Mouse (Mus musculus): ENCODE results near the gene Inhbc. TPM values are rescaled to one million over a fixed set of nuclear protein-coding genes. Genes with fewer than 3 reads are reported as not detected.

Inhbc gene
- total and polyA plus RNA-seq, 3 experiments, result not detected

DNA sequence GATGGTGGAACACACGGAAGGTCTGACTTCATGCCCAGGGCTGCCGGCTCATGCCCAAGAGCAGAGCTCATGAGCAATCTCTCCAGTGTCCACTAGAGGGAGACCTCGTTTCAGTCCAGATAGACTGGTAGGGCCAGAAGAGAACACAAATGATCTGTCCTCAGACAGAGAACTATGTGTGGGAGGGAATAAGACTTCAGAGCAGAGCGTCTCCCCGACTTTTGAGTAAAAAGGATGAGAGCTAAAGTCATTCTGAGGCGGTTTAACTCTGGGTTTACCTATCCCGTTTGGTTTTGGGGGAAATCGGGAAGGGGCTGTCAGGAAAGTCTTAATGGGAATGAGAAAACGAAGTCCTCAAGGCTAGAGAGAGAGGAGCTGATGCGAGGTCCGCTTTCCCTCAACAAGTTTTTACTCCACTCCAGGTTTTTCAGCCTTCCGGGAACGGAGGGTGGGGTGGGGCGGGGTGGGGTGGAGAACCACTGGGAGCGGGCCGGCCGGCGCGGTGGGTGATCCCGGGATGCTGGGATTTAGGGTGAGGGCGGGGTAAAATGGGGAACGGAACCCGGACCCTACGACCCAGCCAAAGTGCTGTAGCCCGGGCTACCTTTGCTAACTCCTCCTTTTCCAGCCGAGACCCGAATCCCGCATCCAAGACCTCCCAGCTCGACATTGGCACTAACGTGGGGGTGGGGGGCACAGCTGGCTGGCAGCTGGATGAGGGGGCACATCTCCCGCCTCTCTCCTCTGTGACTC is 31.1 kb downstream of the Inhbc start (continued):
- TF ChIP-seq MEF2A (IDR thresholded peaks at IDR 0.05; ENCODE audit: extremely low read depth, insufficient replicate concordance, low read depth, low read length, poor library complexity, severe bottlenecking) (no peak), ZKSCAN1 (IDR thresholded peaks at IDR 0.05; ENCODE audit: low read depth, low read length) (no peak), JUND (IDR thresholded peaks at IDR 0.05; ENCODE audit: low read depth, low read length) (no peak; the same call in 1 of the 2 replicates), POLR2AphosphoS2 (IDR thresholded peaks at IDR 0.05; ENCODE audit: low read length) (no peak), MAX (IDR thresholded peaks at IDR 0.05; ENCODE audit: low read length) (0 out of 2 replicates have a peak, but pooled peaks have one; percentile 34), MXI1 (IDR thresholded peaks at IDR 0.05; ENCODE audit: low read depth, low read length) (peak; percentile 65), ZNF384 (IDR thresholded peaks at IDR 0.05; ENCODE audit: low read depth, low read length) (0 out of 2 replicates have a peak, but pooled peaks have one; percentile 12), RCOR1 (IDR thresholded peaks at IDR 0.05; ENCODE audit: low read depth, low read length) (0 out of 2 replicates have a peak, but pooled peaks have one; percentile 13), POLR2AphosphoS5 (IDR thresholded peaks at IDR 0.05; ENCODE audit: borderline replicate concordance, low read depth, low read length) (no peak), CTCF (IDR thresholded peaks at IDR 0.05 in 2 of 3, conservative IDR thresholded peaks at IDR 0.05 in 1 of 3; ENCODE audit: control insufficient read depth in 1 of 3, insufficient read depth in 1 of 3, low read depth in 2 of 3, low read length in 3 of 3, poor library complexity in 1 of 3, severe bottlenecking in 1 of 3) (peak; percentile 81 to 93 (median 92)), ETS1 (IDR thresholded peaks at IDR 0.05; ENCODE audit: low read depth, low read length) (peak; percentile 50; the same call in 1 of the 2 replicates), NRF1 (IDR thresholded peaks at IDR 0.05; ENCODE audit: insufficient read depth, low read depth, low read length, poor library complexity, severe bottlenecking) (peak; percentile 23; the same call in 1 of the 2 replicates)

DNA sequence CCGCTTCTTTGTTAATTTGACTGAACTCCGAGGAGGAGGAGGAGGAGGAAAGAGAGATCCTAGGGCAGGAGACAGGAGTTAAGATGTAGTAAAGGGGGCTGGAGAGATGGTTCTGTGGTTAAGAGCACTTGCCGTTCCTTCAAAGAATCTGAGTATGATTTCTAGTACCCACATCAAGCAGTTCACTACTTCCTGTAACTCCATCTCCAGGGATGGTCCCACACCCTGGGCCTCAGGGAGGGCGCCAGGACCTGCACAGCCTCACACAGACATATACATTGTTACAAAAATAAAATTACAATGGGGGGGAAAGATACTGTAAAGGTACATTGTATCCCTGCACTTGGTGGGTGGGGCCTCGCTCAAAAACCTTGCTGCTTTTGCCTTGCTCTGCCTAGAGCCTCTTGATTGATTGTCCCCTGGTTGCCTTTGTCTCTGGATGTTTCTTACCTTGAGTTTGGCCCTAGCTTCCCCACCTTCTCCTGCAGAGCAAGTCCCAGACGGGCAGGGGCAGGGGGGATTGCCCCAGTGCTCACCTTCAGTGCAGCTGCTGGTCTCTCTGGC is 32.6 kb downstream of the Inhbc start:
- Histone ChIP-seq H3K9ac (ENCODE audit: control insufficient read depth, low read depth, low read length, poor library complexity, severe bottlenecking) (no peak overlapping the region), H3K27ac (ENCODE audit: control insufficient read depth, low read depth, low read length) (no peak overlapping the region)

More for the DNA sequence above, 32.6 kb downstream of the Inhbc start:
- Histone ChIP-seq H3K9me3 (replicated peaks; ENCODE audit: insufficient read depth, low read length) (no peaks in the 10 kb centered on the region), H3K79me2 (ENCODE audit: control insufficient read depth, insufficient read depth, low read length, poor library complexity) (no peaks in the 10 kb centered on the region; the same call in 1 of the 2 replicates), H3K27me3 (ENCODE audit: control insufficient read depth in 1 of 2, insufficient read depth in 2 of 2, low read length in 2 of 2) (no peaks in the 10 kb centered on the region), H3K36me3 (ENCODE audit: control insufficient read depth in 1 of 2, insufficient read depth in 2 of 2, low read length in 2 of 2) (peaks cover 0 to 2% of the 10 kb centered on the region in 2 experiments; a peak in 1 of 4 replicates), H3K4me3 (ENCODE audit: control insufficient read depth in 1 of 2, insufficient read depth in 1 of 2, low read depth in 2 of 2, low read length in 2 of 2) (no peak overlapping the region), H3K4me1 (ENCODE audit: control insufficient read depth in 1 of 2, insufficient read depth in 2 of 2, low read length in 2 of 2) (no peaks in the 10 kb centered on the region)
- no peak for DNase-seq (ENCODE audit: low read depth, low spot score)
- TF ChIP-seq NRF1 (IDR thresholded peaks at IDR 0.05; ENCODE audit: insufficient read depth, low read depth, low read length, poor library complexity, severe bottlenecking) (no peak), MYC (IDR thresholded peaks at IDR 0.05; ENCODE audit: low read depth, low read length) (no peak), KAT2A (conservative IDR thresholded peaks at IDR 0.05; ENCODE audit: low read depth, low read length) (no peak), CHD1 (IDR thresholded peaks at IDR 0.05; ENCODE audit: low read depth, low read length) (no peak), GATA1 (IDR thresholded peaks at IDR 0.05; ENCODE audit: low read depth, low read length) (no peak), TBP (IDR thresholded peaks at IDR 0.05; ENCODE audit: low read depth, low read length) (no peak), MEF2A (IDR thresholded peaks at IDR 0.05; ENCODE audit: extremely low read depth, insufficient replicate concordance, low read depth, low read length, poor library complexity, severe bottlenecking) (no peak), RAD21 (IDR thresholded peaks at IDR 0.05; ENCODE audit: low read depth, low read length) (no peak), USF1 (IDR thresholded peaks at IDR 0.05; ENCODE audit: low read depth, low read length) (no peak), UBTF (IDR thresholded peaks at IDR 0.05; ENCODE audit: borderline replicate concordance, insufficient read depth, low read depth, low read length) (no peak), MYB (IDR thresholded peaks at IDR 0.05; ENCODE audit: low read depth, low read length) (no peak), SIN3A (IDR thresholded peaks at IDR 0.05; ENCODE audit: low read length) (no peak), ZKSCAN1 (IDR thresholded peaks at IDR 0.05; ENCODE audit: low read depth, low read length) (no peak), GABPA (IDR thresholded peaks at IDR 0.05; ENCODE audit: low read depth, low read length) (no peak), POLR2AphosphoS2 (IDR thresholded peaks at IDR 0.05; ENCODE audit: low read length) (no peak), JUND (IDR thresholded peaks at IDR 0.05; ENCODE audit: low read depth, low read length) (no peak), NELFE (IDR thresholded peaks at IDR 0.05; ENCODE audit: low read depth, low read length) (no peak)
